Mouse (Mus musculus): ENCODE measurements around the gene Mrtfa.

Gene Mrtfa

DNA sequence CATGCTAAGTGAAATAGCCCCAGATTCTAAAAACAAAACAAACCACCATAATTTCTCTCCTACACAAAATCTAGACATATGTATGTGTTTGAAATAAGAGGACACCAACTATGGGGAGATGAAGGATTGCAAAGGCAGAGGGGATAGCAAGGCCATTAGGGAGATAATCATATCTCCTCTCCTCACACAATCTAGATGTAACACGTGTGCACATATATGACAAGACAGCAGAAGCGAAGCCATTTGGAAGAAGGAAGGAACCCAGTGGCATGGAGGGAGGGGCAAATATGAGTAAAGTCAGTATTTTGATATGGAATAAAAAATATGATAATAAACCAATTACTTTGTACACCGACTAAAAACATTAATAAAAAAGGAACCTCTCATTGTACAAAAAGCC, 91.9 kb downstream of the Mrtfa start:
- DNase-seq: no peak

DNA sequence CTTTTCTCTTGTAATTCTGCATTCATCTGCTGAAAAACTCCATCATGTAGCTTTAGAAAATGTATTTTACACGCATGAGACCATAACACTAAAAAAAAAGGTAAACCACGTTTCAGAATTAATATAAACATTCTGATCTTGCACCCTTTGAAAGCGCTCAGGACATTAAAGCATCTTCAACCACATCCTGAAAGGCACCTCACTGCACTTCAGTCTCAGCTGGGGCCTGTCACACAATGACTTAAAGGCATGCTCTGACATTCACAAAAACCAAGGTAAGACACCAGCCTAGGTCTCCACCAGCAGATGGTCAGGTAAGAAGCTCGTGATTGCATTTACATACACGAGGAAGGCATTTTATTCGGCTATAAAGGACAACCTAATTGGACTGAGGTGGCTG, 92.7 kb downstream of the Mrtfa start:
- no peak for DNase-seq

DNA sequence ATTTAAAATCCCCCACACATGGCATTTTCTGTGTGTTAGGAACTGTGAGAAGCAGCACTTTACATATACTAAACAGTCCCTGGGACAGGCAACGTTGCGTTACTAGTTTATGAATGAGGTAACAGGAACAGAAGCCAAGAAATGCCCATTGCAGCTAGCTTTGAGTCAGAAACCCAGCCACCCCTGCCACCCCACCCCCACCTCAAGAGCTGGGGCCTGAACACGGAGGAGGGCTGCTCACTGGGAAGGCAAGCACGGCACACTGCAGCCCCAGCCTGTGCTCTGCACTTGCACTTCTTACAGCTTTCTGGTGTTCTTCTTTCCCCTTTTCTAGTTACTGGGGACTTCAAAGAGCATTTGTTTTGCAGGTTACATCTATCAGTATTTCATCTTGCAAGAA, 93.1 kb downstream of the Mrtfa start:
- no peak for DNase-seq

DNA sequence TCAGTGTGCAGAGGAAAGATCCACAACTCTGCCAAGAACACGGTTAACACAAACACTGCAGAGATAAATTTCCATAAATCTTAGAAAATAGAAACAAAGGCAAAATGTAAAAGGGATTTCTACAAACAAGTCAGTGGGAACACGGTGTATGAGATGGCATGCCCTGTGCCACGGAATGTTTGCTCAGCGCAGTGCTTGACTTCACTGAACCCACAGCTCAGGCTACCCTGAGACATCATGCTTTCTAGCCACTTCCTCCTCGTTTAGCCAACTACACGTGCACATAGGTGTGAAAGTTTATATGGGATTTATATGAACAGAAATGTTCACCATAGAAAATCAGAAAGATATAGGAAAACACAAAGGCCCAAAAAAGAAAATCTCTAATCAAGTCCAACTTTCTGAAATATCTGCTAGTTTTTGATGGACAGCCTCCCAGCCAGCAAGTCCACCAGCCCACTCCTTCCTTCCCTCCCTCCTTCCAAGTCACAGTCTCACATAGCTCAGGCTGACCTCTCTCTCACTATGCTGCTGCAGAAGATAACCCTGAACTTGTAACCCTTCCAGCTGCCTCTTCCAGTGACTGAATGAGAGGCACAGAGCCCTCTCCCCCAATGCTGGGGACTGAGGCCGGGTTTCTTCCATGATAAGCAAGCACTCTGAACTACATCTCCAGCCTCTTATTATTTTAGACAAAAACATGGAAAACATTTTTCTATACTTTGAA, 94.1 kb downstream of the Mrtfa start:
- no peak for DNase-seq

DNA sequence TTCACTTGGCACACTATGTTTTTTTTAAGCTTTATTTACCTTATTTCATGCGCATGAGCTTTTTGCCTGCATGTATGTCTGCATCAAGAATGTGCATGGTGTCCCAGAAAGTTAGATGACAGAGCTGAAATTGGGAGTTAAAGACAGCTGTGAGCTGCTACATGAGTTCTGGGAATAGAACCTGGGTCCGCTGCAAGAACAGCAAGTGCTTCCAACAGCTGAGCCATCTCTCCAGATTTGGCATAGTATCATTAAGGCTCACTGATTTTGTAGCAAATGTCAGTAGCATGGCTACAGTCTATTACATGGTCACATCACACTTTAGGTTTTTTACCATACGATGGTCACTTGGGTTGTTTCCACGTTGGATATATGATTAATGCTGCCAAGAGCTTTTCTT, 97.5 kb downstream of the Mrtfa start:
- no peak for DNase-seq

DNA sequence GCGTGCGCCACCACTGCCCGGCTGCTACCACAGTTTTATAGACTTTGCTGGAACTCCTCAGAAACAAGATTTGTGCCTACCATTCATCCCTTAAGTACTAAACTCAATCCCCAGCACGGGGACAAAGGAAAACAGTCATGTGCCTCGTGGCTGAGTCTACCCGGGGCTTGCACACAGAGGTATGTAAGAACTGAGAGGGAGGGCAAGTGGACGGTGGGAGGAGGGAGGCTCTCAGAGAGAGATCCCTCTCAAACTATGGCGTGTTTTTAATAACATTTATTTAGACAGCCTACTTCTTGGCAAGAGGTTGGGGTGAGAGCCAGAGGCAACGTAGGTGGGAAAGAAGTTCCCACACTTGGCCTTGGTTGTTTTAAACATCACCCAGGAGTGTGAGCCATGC, 98.8 kb downstream of the Mrtfa start:
- no peak for DNase-seq

DNA sequence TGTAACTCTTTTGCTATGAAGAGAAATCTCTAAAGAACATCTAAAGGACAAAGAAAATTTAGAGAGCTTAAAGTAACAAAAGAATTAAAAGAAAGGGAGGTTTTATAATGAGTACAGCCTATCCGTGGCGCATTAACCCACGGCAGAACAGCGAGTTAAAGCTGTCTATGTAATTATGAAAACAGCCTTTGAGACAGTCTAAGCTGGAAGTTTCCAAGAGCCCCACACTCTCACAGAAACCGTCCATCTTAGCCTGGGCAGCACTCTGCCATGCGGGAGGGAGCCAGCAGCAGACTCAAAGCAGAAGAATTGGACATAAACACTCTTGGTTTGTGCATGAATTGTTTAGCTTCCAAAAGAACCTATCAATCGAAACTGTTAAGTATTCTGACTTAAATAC, 103.0 kb downstream of the Mrtfa start:
- DNase-seq: no peak

DNA sequence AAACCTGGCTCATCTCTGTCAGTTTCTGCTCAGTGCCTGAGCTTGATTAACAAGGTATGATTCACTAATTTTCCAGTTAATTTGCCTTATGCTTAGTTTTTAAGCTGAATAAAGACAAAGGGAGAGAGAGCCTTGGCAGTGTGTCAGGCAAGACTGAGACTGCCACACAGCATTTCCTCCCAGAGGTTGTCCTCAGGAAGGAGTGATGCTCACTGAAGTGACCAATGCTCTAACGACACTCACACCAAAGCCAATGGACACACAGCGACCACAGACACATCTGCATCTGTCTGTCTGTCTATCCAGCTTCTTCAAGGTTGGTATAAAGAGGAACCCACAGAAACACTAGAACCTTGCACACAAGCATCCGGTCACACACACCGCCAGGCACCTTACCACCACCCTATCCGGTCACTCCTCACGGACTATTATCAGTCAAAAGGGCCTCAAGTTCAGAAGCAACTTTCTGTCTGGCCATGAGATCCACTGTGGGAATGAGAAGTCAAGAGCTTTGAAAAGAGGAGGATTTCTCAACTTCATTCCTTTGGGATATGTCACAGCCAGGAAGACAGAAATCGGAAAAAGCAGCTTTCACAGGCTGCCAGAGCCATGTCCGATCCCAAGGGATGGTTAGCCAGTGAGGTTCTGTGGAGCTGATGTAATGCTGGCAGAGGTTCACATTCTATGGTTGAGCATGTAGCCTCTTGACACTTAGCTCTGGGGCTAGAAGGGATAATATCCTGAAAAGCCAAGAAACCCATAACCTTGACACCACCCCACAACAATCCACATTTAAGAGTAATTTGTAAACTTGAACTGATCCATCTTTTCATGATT, 103.7 kb downstream of the Mrtfa start:
- DNase-seq: no peak

DNA sequence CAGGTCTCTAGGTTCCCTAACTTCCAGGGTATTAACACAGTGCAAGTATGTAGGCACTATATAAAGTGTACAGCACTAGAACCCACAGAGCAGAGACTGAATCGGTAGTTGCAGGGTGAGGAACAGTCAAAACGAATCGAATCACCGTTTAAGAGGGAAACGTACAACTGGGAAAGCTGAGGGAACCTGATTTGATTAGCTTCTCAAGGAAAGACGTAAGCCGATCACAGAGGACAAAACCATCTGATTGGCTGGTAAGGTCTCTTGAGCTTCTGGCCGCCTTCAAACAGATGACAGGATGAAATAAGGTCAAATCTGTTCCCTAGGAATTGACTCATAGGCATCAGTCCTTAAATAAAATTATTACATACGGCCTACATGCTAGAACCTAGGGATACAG, 106.7 kb downstream of the Mrtfa start:
- DNase-seq: no peak

DNA sequence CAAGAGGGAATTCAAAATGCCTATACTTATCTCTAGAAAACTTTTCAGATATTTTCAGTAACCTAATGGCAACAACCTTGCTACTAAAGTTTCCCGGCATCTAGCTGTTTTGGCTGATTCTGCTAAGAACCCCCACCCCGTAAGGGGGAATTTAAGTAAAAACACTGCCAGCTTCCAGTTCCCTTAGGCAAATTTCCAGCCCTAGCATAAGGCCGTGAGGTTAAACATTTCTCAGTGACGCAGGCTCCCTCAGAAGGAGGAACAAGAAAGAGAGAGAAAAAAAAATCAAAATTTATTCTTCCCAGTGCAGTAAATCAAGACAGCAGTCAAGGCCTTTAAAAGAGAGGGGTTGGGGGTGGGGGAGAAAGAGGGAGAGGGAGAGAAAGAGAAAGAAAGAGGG, 107.3 kb downstream of the Mrtfa start:
- no peak for DNase-seq

DNA sequence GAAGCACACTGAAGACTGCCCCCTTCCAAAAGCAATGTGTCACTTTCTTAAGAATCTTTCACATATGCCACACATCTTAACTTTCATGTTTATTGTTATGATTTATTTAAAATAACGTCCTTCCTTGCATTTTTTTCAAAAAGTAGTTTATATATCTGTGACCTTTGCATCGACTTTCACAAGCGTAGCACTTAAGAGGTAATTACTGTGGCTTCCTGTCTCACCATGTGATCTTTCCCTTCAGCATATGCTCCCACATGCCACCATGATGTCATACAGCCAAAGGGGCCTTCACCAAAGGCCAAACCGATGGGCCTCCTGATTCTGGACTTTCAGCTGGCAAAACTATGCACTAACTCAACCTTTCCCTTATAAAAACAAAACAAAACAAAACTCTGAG, 109.3 kb downstream of the Mrtfa start:
- DNase-seq: no peak

DNA sequence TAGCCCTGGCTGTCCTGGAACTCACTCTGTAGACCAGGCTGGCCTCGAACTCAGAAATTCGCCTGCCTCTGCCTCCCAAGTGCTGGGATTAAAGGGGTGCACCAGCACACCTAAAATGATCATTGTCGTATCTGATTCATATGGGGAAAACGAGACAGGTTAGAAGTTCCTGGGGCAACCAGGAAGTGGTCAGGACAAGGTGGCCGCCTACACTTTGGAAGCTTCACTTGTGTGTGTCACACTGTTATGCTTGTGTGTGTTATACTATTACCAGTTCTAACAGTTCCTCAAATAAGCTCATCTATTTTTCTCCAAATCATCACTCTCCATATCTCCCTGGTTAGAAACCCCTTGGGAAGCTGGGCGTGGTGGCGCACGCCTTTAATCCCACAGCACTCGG, 110.2 kb downstream of the Mrtfa start:
- no peak for DNase-seq

DNA sequence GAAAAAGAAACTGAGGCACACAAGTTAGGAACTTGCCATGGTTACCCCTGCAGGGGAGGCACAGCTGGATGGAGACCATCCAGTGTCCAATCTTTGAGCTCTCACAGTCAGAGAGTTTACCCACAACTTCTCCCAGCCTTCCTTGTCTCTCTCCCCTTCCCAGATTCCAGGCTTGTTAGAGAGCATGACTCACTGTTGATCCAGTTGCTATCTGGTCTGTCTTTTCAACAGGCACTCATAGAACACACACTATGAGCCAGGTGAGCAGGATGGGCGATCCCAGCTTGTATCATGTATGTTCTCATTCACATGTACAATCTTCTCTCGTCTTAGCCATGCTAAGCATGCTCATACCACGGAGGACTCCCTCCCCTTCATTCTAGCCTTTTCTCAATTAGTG, 111.3 kb downstream of the Mrtfa start:
- no peak for DNase-seq

DNA sequence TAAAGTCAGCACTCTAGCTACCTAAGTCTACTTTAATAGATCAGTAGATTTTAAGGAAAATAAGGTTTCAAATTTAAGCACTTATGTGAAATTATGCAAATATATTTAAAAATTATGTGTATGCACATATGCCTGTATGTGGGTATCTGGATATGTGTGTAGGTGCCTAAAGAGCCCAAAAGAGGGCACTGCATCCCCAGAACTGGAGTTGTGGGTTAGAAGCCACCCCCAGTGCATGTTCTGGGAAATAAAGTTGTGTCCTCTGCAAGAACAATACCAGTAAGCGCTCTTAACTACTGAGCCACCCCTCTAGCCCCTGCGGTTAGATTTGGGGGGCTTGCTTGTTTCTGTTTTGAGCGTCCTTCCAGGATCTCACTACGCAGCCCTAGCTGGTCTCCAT, 113.0 kb downstream of the Mrtfa start:
- DNase-seq: no peak

DNA sequence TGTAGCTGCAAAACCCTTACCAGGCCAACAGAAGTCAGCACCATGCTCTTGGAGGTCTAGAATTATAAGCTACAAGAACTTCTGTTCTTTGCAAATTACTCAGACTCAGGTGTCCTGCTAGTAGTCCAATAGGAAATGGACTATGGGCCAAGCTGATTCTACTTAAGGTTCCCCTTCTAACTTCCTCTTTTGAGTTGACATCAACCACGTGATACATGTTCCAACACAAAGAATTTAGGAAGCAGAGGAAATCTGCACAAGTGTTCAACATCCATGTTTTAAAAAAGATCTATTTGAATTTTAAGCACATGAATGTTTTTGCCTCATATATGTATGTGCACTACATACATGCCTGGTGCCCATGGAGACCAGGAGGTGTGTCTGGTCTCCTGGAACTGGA, 116.0 kb downstream of the Mrtfa start:
- DNase-seq: no peak

DNA sequence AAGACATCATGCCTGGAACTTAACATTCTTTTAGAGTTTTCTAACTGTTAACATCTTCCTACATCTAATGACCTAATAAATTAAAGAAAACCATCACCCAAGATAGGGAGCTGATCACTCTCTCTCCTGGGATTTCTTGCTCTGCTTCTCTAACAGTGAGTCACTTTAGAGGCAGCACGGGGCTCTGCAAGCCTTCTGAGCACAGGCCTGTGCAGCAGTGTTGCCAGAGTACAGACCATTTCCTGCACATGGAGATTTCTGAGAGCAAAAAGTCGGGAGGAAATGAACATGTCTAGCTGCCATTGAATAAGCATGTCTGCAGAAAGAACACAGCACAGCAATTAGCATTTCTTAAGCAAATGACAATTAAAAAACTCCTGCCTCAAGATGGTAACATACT, 116.8 kb downstream of the Mrtfa start:
- DNase-seq: no peak

DNA sequence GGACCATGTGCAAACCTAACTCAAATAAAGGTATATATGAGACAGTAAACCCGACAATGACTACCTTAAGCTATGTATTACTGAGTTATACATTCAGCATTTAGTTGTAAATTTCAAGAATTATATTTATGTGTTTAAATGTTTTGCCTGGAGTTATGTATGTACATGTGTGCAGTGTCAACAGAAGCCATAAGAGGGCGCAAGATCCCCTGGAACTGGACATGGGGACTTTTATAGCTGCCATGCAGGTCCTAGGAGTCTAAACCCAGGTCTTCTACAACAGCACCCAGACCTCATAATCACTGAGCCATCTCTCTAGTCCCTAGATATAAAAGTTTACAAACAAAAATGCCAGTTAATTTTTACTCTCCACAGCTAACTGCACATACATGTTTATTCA, 117.8 kb downstream of the Mrtfa start:
- no peak for DNase-seq

DNA sequence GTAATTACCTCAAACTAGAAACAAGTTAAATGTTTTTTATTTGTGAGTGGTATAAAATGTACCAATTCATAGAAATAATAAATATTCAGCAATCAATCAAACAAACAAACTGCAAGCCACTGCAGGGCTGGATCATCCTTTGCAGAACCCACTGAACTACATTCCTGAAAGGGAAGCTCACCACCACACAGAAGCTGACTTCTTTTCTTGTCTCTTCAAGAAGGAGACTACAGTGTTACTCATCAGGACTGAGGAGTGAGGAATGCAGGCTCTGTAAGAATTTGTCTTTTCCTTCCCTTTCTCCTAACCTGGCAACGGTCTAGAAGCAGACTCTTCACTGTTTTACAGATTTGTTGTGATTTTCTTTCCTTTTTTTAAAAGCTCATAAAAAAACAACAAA, 120.1 kb downstream of the Mrtfa start:
- DNase-seq: no peak

DNA sequence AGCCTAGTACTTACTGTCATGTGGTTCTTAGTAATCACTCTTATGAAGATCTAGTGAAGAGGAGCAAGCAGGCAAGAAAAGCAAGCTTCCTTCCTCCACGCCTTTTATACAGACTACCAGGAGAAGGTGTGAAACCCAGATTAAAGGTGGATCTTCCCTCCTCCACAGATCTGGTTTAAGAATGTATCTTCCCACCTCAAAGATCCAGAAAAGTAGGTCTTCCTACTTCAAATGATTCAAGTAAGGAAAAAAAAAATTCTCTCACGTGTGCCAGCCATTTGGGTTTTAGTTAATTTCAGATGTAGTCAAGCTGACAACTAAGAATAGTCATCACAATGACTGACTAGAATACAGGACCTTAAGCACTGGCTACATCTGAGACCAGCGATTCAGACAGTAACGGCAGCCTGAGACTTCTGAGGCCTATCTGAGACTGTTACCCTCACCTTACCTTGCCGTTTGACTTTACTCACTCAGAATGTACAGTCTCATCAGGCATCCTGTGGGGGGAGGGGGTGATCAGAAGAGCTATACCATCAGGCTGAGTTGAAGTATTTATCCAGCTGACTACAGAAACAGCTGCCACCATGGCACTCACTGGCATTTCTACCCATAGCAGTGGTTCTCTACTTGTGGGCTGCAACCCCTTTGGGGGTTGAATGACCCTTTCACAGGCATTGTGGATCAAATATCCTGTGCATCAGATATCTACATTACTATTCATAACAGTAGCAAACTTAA, 121.7 kb downstream of the Mrtfa start:
- no peak for DNase-seq

DNA sequence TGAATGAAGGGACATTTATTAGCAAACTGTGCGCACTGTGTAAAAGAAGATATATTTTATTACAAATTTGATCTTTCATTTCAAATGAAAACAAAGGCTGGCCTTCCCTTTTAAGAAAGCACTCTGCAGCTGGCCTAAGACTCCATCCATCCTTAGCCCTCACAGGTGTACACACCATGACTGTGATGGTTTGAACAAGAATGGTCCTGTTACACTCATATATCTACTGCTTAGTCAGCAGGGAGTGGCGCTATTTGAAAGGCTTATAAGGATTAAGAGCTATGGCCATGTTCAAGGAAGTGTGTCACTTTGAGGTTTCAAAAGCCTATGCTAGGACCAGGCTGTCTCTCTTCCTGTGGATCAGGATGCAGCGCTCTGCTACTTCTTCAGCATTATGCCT, 122.8 kb downstream of the Mrtfa start:
- DNase-seq: no peak

DNA sequence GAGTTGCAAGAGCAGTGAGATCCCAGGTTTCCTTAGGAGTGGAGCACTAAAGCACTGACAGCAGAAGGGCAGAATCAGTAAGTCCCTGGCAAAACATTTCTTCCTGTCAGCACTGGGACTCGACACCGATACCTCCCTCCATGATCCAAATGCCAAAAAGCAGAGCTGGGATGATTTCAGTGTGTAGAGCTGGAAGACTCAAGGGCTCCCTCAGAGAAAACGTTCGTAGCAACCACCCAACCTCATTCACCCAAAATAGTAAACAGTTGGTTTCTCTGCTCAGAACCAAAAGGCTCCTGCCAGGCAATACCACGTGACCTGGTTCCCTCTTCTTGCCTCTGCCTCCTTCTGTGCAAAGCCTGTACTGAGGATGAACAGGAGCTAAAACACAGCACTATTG, 123.6 kb downstream of the Mrtfa start:
- peak; percentile 61 for DNase-seq

DNA sequence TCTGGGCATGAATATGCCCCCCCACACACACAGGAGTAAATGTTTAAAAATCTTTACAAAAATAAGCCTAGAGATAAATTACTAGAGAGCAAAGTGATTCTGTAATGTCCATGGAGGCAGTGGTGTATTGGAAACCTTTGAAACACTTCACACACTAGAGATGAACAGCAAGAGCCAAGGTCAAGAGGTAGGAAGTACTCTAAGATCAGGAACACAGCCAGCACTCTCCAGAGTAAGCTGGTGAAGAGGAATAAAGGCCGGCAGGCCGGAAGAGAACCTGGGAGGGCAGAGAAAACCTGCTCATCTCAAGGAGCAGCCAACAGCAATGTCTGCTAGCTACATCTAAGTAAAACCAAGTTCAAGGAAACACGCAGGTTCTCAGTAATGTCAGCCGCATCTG, 125.9 kb downstream of the Mrtfa start:
- no peak for DNase-seq

DNA sequence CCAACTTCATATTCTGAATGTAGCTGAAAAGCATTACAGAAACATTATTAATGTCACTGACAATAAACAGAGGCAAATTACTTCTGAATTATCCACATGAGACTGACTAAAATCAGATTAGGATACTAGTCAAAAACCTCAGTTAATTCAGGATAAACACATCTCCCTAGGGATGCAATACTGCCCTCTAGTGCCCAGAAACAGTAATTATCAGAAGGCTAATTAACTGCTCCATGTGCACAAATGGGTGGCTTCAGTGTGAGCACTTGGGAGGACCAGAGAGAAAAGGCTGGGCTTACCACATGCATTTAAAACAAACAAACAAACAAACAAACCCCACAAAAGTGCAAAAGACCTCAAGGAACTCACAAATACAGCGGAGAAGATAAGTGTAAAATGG, 126.4 kb downstream of the Mrtfa start:
- peak; percentile 34 for DNase-seq

DNA sequence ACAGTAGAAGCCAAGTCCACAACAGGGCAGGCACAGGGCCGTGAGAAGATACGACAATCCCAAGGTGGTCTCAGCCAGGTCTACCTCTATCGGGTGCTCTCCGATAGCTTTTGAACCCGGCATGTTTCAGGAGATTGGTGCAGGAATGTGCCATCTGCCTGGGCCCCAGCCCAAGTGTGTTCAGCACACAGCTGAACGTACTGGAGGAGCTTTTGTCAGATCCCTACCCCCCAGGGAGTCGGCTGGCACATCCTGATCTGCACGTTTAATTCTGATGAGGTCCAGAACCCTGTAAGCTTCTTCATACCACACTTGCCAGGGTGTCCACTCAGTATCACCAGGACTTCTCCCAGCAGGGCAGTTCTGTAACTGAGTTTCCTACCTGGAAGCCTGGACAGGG, 127.9 kb downstream of the Mrtfa start:
- peak; percentile 29 for DNase-seq

Data from layer of hippocampus, adult 9-11 months (tissue).